Mouse (Mus musculus) induced T-regulatory cell, adult 2 months (primary cell): ENCODE results near the gene Hmgn3.
"Not testable (repeated sequence)": the region's sequence is repeated elsewhere in the genome, so short reads cannot be mapped to it uniquely, and the experiment has no call there.

Source experiments
- DNase-seq: peaks from one replicate; pipeline ENCODE4 v3.0.0-alpha.2; 2012; ENCODE audit warnings: low read depth

Hmgn3 gene

GRCm38 (mm10) chr9:83146446-83147188, at the start of gene Hmgn3:
TSS of gene Hmgn3 (minus strand) at chr9:83146685.
- peak; percentile 63 for DNase-seq

- no peak for DNase-seq
Observed at GRCm38 (mm10) chr9:83195765-83196164, 49.3 kb upstream of the Hmgn3 start.

DNA sequence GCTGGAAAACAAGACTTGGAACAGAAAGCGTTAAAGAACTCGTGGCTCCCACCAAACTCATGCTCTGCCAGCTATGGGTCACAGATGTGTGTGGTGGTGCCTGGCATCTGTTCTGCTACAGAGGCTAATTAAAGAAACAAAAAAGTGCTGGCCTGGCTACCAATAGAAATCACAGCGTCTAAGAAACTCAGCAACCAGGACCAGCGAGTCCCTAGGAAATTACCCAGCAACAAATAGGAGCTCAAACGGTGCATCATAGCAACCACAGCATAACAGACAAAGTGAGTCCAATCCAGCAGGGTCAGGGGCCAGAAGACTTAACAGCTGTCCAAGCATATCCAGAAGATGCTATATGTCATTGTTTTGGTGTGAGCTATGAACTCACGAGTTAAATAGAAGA, 48.5 kb upstream of the Hmgn3 start:
- DNase-seq, result no peak

DNA sequence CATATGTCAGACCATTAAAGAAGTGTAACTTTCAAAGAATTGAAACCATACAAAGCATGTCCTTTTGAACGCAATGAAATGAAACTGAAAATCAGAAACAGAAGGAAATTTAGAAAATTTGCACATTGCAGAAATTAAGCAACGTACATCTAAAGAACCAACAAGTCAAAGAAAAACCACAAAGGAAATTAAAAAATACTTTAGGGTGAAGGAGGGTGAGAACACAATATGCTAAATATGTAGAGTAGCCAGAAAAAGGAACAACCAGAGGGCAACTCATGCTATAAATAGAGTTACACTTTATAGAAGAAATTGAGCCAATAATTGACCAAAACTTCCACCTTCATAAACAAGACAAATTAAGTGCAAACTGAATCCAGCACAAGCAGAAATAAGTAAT, 41.3 kb upstream of the Hmgn3 start:
- no peak for DNase-seq

GRCm38 (mm10) chr9:83145591-83146445, 667 bp downstream of the Hmgn3 start:
- DNase-seq, result peak; percentile 16

DNA sequence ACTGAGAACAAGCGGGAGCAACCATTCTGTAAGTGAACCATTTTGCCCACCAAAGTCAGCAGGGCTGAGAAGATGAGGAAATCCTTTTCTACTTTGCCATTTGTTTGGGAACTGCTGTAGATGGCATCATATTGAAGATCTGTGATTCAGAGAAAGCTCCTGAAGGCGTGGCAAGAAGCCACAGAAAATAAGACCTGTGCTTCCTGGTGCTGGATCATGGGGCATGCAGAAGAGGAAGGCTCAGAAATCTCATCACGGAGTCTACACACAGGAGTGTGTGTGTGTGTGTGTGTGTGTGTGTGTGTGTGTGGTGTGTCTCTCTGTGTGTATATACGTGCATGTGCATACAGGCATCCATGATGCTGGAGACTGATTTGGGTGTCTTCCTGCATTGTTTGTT, 16.7 kb downstream of the Hmgn3 start:
- DNase-seq, result no peak

GRCm38 (mm10) chr9:83127840-83128239, 18.6 kb downstream of the Hmgn3 start:
- DNase-seq, result no peak

- DNase-seq, result not testable (repeated sequence)
Observed at GRCm38 (mm10) chr9:83126482-83126881, 20.0 kb downstream of the Hmgn3 start.

DNA sequence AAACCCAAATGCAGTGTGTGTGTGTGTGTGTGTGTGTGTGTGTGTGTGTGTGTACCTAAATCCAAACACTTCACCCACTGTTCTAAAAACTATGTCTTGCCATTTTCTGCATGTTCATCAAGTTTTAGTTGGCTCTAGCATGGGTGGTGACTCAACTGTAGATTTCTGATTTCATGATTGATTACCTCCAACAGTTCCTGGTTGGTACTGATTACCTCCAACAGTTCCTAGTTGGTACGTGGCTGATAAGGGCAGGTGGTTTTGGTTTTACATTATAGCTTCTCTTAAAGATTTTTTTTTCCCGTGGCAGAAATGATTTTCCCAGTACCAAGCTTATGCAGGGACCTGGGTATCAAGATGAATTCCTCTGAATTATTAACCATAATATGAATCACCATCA, 27.3 kb downstream of the Hmgn3 start:
- DNase-seq, result no peak

DNA sequence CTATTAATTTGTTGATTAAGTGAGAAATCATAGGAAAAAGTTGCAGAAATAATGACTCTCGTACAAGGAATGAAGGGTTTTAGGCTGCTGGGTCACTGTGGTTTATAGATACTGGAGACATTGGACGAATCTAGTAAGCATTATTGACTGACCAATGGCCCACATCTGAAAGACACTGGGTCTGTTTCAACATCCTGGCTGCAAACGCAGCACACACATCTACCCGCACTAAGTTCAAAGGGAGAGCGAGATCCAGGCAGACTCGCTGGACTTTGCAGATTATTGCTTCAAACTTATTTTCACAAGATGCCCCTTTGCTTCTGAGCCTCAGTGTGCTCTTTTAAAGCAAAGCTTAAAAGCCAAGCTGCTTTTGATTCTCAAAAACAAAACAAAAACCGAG, 29.0 kb downstream of the Hmgn3 start:
- no peak for DNase-seq

- no peak for DNase-seq
Observed at GRCm38 (mm10) chr9:83116774-83117474, 29.6 kb downstream of the Hmgn3 start.

DNA sequence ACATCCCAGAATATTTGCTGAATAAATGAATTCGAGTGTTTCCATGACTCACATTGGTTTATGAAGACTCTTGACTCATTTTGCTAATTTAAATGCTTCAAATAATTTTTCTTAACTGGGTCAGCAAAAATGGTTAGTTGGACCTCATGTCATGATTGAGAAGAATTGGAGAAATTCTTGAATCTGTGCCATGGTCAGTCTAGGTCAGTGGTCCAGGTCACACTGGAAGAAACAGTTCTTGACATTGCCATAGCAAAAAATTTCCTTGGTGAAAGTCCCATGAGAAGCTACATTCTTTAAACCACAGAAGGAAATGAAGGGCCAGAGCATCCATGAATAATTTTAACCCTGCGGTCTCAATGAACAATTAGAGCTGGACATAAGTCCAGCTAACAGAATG, 30.8 kb downstream of the Hmgn3 start:
- DNase-seq, result no peak

- no peak for DNase-seq
Observed at GRCm38 (mm10) chr9:83113800-83114217, 32.7 kb downstream of the Hmgn3 start.

- DNase-seq, result no peak
Observed at GRCm38 (mm10) chr9:83112305-83112768, 34.1 kb downstream of the Hmgn3 start.

DNA sequence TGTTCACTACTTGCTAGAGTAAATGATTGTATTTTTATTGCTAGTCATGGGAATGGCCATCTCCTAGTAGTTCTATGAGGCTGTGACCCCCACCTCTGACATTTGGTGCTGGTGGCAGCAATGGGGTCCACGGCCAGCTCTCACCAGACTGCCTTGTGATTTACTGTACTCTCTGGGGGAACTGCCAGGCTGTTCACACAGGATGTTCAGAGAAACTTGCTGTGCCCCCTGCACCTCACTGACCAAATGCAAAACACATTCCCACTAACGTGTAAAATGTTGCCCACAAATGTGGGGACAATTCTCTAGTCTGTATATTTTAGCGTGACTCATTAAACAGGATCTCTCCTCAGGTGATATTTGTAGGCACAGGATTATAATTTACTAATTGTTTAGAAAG, 34.7 kb downstream of the Hmgn3 start:
- no peak for DNase-seq

- DNase-seq, result no peak
Observed at GRCm38 (mm10) chr9:83111117-83111686, 35.3 kb downstream of the Hmgn3 start.

DNA sequence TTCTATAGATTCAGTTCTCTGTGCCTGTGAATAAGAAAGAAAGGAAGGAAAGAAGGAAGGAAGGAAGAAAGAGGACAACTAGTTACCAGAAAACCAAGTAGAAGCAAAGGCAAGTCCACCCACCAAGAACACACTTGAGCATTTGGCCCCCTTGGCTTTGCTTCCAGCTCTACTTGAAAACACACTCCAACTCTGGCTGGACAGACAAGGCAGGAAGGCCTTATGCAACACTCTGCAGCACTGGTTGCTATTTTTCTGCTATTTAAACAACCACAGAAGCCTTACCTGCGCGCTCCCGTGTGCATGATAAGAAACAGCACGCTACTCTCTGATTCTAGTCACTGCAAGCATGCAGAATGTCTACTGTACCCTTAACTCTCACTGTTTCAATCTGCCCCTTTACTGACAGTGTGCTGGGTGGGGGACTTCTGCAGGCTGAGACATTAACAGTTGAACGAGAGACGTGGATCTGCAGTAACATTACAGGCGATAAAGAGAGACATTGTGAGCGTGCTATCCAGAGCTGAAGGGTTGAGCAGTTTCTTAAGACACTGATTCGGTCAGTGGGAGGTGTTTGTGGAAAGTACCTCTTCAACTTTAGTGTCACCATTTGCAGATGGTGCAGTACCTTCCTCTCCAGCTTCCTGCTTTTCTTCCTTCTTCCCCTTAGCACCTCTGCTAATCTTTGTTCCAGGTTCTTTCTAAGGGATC, 35.9 kb downstream of the Hmgn3 start:
- no peak for DNase-seq

GRCm38 (mm10) chr9:83109705-83110104, 36.8 kb downstream of the Hmgn3 start:
- DNase-seq, result no peak

GRCm38 (mm10) chr9:83108821-83109220, 37.7 kb downstream of the Hmgn3 start:
- no peak for DNase-seq

- no peak for DNase-seq
Observed at GRCm38 (mm10) chr9:83103785-83104184, 42.7 kb downstream of the Hmgn3 start.

DNA sequence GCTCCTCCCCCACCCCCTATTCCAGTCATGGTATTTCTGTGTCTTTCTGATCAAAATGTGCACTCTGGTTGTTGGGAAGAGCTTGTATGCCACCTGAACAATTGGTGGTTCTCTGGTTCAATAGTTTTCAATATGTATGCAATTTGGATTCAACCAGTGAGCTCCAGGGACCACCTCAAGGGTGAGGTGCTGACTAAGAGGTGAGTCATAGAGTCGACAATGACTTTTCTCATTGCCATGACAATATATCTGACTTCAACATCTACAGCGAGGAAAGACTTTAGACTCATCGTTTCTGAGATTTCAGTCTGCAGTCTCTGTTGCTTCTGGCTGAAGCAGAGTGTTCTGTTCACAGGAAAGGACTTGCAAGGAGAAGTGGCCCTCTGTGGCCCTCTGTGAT, 44.8 kb downstream of the Hmgn3 start:
- DNase-seq, result no peak

- no peak for DNase-seq
Observed at GRCm38 (mm10) chr9:83100786-83101185, 45.7 kb downstream of the Hmgn3 start.
